Mouse (Mus musculus) kidney, adult 2 months (tissue): Measurements from ENCODE around the gene Tent5c. TPM values are rescaled to one million over a fixed set of nuclear protein-coding genes. Genes with fewer than 3 reads are reported as not detected.
A peak's percentile ranks its signal among the peaks of the same experiment; 100 is the strongest.

Experiments used
- DNase-seq: peaks from one replicate; pipeline ENCODE4 v3.0.0; 2021
- H3K27ac ChIP-seq: fragments of 200-500 bp; 2 replicates; pipeline ENCODE4 v1.5.1; 2012; ENCODE audit warnings: low read depth, low read length, control low read depth, inconsistent platforms; ENCODE audit not compliant: insufficient read depth
- H3K27me3 ChIP-seq: fragments of 200-500 bp; replicated peaks from 2 replicates; pipeline ENCODE4 v1.6.1; 2012; ENCODE audit warnings: mild to moderate bottlenecking, moderate library complexity, low read length, inconsistent platforms; ENCODE audit not compliant: control insufficient read depth, insufficient read depth
- H3K36me3 ChIP-seq: fragments of 200-500 bp; 2 replicates; pipeline ENCODE4 v1.6.1; 2012; ENCODE audit warnings: mild to moderate bottlenecking, moderate library complexity, low read length, inconsistent platforms; ENCODE audit not compliant: control insufficient read depth, insufficient read depth
- H3K4me1 ChIP-seq: fragments of 200-500 bp; 2 replicates; pipeline ENCODE4 v1.6.1; 2011; ENCODE audit warnings: low read length; ENCODE audit not compliant: control insufficient read depth, insufficient read depth
- H3K4me3 ChIP-seq: fragments of 200-500 bp; 2 replicates; pipeline ENCODE4 v1.5.1; 2011; ENCODE audit warnings: mild to moderate bottlenecking, low read depth, low read length, control low read depth; ENCODE audit not compliant: insufficient read depth
- CTCF ChIP-seq: fragments of 200-500 bp; conservative IDR thresholded peaks from 2 replicates; pipeline ENCODE4 v1.5.1; 2011; ENCODE audit warnings: low read depth, mild to moderate bottlenecking, control low read depth, low read length, moderate library complexity, mixed read lengths; ENCODE audit not compliant: insufficient read depth, insufficient read length
- POLR2A ChIP-seq: fragments of 200-500 bp; IDR thresholded peaks from one replicate; pipeline ENCODE4 v1.6.1; 2011; ENCODE audit warnings: low read depth, low read length, control low read depth
- WGBS: fragments of 180-500 bp; shearing (Covaris S2); methylation state at CpG from one replicate; pipeline ENCODE4 v1.1.7; 2018; 5-methylcytosine and 5-hydroxymethylcytosine counted together
- polyA plus RNA-seq: library from polyadenylated mRNA; depleted of rRNA; stranded (reverse); fragments of >200 nt; gene quantifications from 2 replicates; pipeline ENCODE4 v1.2.3, GENCODE M21; 2012

The Tent5c gene
- polyA plus RNA-seq, 1 experiment: 4.2 TPM

DNA sequence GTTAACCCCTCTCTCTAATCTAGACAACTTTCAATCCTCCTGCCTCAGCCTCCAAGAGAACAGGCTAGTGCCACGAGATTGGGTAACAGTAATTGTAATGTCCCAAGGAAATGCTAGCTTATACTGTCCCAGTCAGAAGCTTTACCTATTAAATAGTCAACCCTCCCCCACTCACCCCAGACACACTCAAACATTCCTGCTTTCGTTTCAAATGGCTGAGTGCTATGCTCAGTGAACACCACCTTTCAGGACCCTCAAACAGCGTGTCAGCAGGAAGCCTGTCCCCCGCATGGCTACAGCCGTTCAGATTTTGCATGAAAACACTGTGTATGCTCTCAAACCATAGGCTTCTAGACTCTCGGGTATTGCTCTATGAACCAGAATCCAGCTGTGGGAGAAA lies 14.8 kb upstream of the Tent5c start:
- Histone ChIP-seq H3K36me3 (no peaks in the 10 kb centered on the region), H3K4me3 (no peak overlapping the region), H3K4me1 (no peaks in the 10 kb centered on the region), H3K27me3 (no peaks in the 10 kb centered on the region), H3K27ac (no peak overlapping the region)
- 52% methylated on average over 6 of the region's 6 CpGs for WGBS
- no peak for TF ChIP-seq POLR2A
- no peak for TF ChIP-seq CTCF
- DNase-seq: no peak

DNA sequence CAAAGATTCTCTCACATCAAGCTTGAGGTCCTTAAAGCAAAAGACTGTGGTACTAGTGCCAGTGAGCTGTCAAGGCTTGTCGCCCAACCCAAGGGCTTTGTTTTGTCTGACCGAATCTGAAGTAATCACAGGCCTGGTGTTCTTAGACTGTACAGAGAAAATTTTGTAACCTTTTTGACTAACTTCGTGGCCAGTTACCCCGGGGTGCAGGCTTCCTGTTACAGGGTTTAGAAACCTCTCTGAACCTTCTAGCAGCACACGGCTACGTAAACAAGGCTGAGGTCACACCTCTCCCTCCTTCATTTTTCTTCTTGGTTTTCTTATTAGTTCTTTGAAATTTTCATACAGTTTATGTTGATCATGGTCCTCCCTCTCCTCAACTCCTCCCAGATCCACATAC lies 13.4 kb upstream of the Tent5c start:
- H3K4me3 ChIP-seq: no peak overlapping the region
- WGBS: 80% methylated on average over 6 of the region's 6 CpGs
- H3K27ac ChIP-seq: no peak overlapping the region
- no peak for DNase-seq
- TF ChIP-seq POLR2A (no peak), CTCF (no peak)
- no peaks in the 10 kb centered on the region for H3K27me3 ChIP-seq
- no peaks in the 10 kb centered on the region for H3K36me3 ChIP-seq
- no peaks in the 10 kb centered on the region for H3K4me1 ChIP-seq

DNA sequence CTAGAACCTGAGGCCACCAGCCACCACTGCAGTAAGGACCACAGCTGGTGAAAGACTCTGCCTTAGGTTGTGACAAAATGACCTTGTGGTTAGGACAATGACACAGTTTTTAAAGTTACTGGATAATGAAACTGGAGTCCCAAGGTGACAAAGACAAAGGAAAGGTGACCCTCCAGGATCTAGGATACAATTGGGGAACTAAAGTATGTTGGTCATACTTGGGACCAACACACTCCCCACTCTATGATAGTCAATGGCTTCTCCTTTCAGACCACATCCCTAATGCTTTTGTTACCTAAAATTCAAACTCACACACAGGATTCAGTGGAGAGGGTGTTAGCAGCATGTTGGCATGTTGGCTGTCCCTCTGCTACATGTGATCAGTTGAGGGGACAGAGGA lies 12.8 kb upstream of the Tent5c start:
- TF ChIP-seq CTCF (no peak), POLR2A (no peak)
- Histone ChIP-seq H3K4me1 (no peaks in the 10 kb centered on the region), H3K4me3 (no peak overlapping the region), H3K36me3 (no peaks in the 10 kb centered on the region), H3K27me3 (no peaks in the 10 kb centered on the region), H3K27ac (no peak overlapping the region)
- DNase-seq: no peak

- no peak overlapping the region for H3K4me3 ChIP-seq
- H3K27ac ChIP-seq: no peak overlapping the region
- DNase-seq: no peak
- 75% methylated on average over 3 of the region's 3 CpGs for WGBS
- H3K4me1 ChIP-seq: no peaks in the 10 kb centered on the region
- H3K27me3 ChIP-seq: no peaks in the 10 kb centered on the region
- no peaks in the 10 kb centered on the region for H3K36me3 ChIP-seq
- TF ChIP-seq CTCF (no peak), POLR2A (no peak)
Measured at GRCm38 (mm10) chr3:100496081-100496480, 7.0 kb upstream of the Tent5c start.

GRCm38 (mm10) chr3:100495456-100495855 lies 6.3 kb upstream of the Tent5c start:
- Histone ChIP-seq H3K4me1 (no peaks in the 10 kb centered on the region; the same call in 1 of the 2 replicates), H3K36me3 (no peaks in the 10 kb centered on the region), H3K27me3 (no peaks in the 10 kb centered on the region), H3K4me3 (no peak overlapping the region), H3K27ac (no peak overlapping the region)
- no peak for TF ChIP-seq CTCF
- no peak for TF ChIP-seq POLR2A
- DNase-seq: no peak
- 93% methylated on average over 16 of the region's 16 CpGs for WGBS

GRCm38 (mm10) chr3:100494912-100495311 lies 5.8 kb upstream of the Tent5c start:
- no peak overlapping the region for H3K27ac ChIP-seq
- no peak for DNase-seq
- H3K36me3 ChIP-seq: no peaks in the 10 kb centered on the region
- TF ChIP-seq POLR2A: no peak
- TF ChIP-seq CTCF: no peak
- no peak overlapping the region for H3K4me3 ChIP-seq
- no peaks in the 10 kb centered on the region for H3K27me3 ChIP-seq
- peaks cover 3% of the 10 kb centered on the region; the same call in 1 of the 2 replicates for H3K4me1 ChIP-seq
- WGBS: 88% methylated on average over 5 of the region's 5 CpGs

DNA sequence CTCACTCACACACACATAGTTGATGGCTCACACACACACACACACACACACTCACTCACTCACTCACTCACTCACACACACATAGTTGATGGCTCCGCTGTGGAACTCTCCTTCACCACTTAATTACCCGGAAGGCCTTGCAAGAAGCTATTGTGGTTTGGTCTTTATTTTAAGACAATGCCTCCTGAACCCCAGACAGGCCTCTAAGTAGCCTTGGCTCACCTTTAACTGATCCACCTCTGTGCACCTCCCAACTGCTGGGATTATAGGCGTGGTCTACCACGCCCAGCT lies 831 bp upstream of the Tent5c start:
- Histone ChIP-seq H3K27ac (no peak overlapping the region), H3K4me1 (peaks cover 4% of the 10 kb centered on the region; the same call in 1 of the 2 replicates), H3K27me3 (no peaks in the 10 kb centered on the region), H3K36me3 (no peaks in the 10 kb centered on the region), H3K4me3 (peak overlapping the region; percentile 91)
- no peak for TF ChIP-seq CTCF
- TF ChIP-seq POLR2A: no peak
- WGBS: 34% methylated on average over 4 of the region's 4 CpGs
- DNase-seq: no peak
